ENCODE assay signal across 8 mouse cellular contexts in genomic region chr9:40799837-40800501, GRCm38 (mm10). TPM values are rescaled to one million over a fixed set of nuclear protein-coding genes. Genes with fewer than 3 reads are reported as not detected.
DNase-seq lines count a peak whose midpoint lies in the region; ATAC-seq and TF ChIP-seq lines count a peak whose summit lies in the region.

No protein-coding gene starts in this region.

- peak overlapping the region; percentile 93 for H3K9ac ChIP-seq in forebrain, embryonic 11.5 days (ENCODE audit: low read length)
- H3K9ac ChIP-seq in heart, embryonic 16.5 days (ENCODE audit: low read length), result peak overlapping the region; percentile 89
- H3K9ac ChIP-seq in neural tube, embryonic 14.5 days (replicated peaks; ENCODE audit: low read depth, low read length), result peak overlapping the region; percentile 84

- peak; percentile 16 for ATAC-seq in CD4-positive, CD25-positive, alpha-beta regulatory T cell, adult 4 months
- peak; percentile 50 for ATAC-seq in forebrain, embryonic 11.5 days (replicated peaks; ENCODE audit: low FRiP score)
- peak; percentile 12 for ATAC-seq in heart, embryonic 16.5 days (replicated peaks; ENCODE audit: extremely low read depth, insufficient read depth, low FRiP score)
- peak; percentile 47 for ATAC-seq in neural tube, embryonic 14.5 days (ENCODE audit: low read depth)

- peak overlapping the region; percentile 82 for H3K4me2 ChIP-seq in forebrain, embryonic 11.5 days (ENCODE audit: low read depth, low read length, severe bottlenecking)
- H3K4me2 ChIP-seq in heart, embryonic 16.5 days (ENCODE audit: low read depth, low read length), result peak overlapping the region; percentile 80
- H3K4me2 ChIP-seq in neural tube, embryonic 14.5 days (ENCODE audit: low read depth, low read length), result peak overlapping the region; percentile 92

- H3K27ac ChIP-seq in forebrain, embryonic 11.5 days (ENCODE audit: low read depth, low read length), result peak overlapping the region; percentile 95
- H3K27ac ChIP-seq in heart, embryonic 16.5 days (ENCODE audit: low read length), result peak overlapping the region; percentile 100
- H3K27ac ChIP-seq in neural tube, embryonic 14.5 days (ENCODE audit: low read depth, low read length), result peak overlapping the region; percentile 100

- no peaks in the 10 kb centered on the region for H3K27me3 ChIP-seq in forebrain, embryonic 11.5 days (ENCODE audit: control insufficient read depth, insufficient read depth, low read length)
- no peaks in the 10 kb centered on the region for H3K27me3 ChIP-seq in heart, embryonic 16.5 days (ENCODE audit: control insufficient read depth, insufficient read depth, low read length)
- no peaks in the 10 kb centered on the region for H3K27me3 ChIP-seq in neural tube, embryonic 14.5 days (ENCODE audit: control insufficient read depth, insufficient read depth, low read length)

- DNase-seq in c-Kit-negative CD71-positive TER-119-positive erythroid progenitor cells, embryonic 14.5 days (ENCODE audit: low read depth, low spot score), result peak; percentile 64
- DNase-seq in forebrain, embryonic 11.5 days (ENCODE audit: low spot score), result peak; percentile 82
- peak; percentile 86 to 92 for DNase-seq in kidney, postnatal 25 days
- peak; percentile 75 for DNase-seq in lung, adult 2 months
- peak; percentile 85 for DNase-seq in testis, postnatal 10 days (ENCODE audit: low spot score)

- H3K4me1 ChIP-seq in forebrain, embryonic 11.5 days (replicated peaks; ENCODE audit: control insufficient read depth, insufficient read depth, low read length), result peaks cover 2% of the 10 kb centered on the region; the same call in 1 of the 2 replicates
- H3K4me1 ChIP-seq in heart, embryonic 16.5 days (ENCODE audit: control insufficient read depth, insufficient read depth, low read length), result peaks cover 37% of the 10 kb centered on the region
- H3K4me1 ChIP-seq in lung, adult 2 months (ENCODE audit: control insufficient read depth, insufficient read depth, low read length), result peaks cover 9% of the 10 kb centered on the region
- H3K4me1 ChIP-seq in neural tube, embryonic 14.5 days (ENCODE audit: control insufficient read depth, insufficient read depth, low read length), result peaks cover 10% of the 10 kb centered on the region

- H3K9me3 ChIP-seq in forebrain, embryonic 11.5 days (ENCODE audit: control insufficient read depth, low read length), result no peaks in the 10 kb centered on the region
- no peaks in the 10 kb centered on the region for H3K9me3 ChIP-seq in heart, embryonic 16.5 days (replicated peaks; ENCODE audit: control insufficient read depth, low read length)
- no peaks in the 10 kb centered on the region for H3K9me3 ChIP-seq in neural tube, embryonic 14.5 days (ENCODE audit: control insufficient read depth, low read length)

- WGBS in forebrain, embryonic 11.5 days, result 3% methylated on average over 30 of the region's 30 CpGs
- under 1% methylated on average over 30 of the region's 30 CpGs for WGBS in heart, embryonic 16.5 days
- under 1% methylated on average over 30 of the region's 30 CpGs for WGBS in lung, adult 2 months
- under 1% methylated on average over 30 of the region's 30 CpGs for WGBS in neural tube, embryonic 14.5 days

- peak overlapping the region; percentile 100 for H3K4me3 ChIP-seq in forebrain, embryonic 11.5 days (ENCODE audit: low read depth, low read length)
- H3K4me3 ChIP-seq in heart, embryonic 16.5 days (ENCODE audit: low read length), result peak overlapping the region; percentile 60
- peak overlapping the region; percentile 91 for H3K4me3 ChIP-seq in lung, adult 2 months (replicated peaks; ENCODE audit: extremely low read depth, low read depth, low read length)
- H3K4me3 ChIP-seq in neural tube, embryonic 14.5 days (ENCODE audit: low read depth, low read length), result peak overlapping the region; percentile 94

- peak; percentile 78; the same call in 1 of the 2 replicates for TF ChIP-seq POLR2A in lung, adult 2 months (IDR thresholded peaks at IDR 0.05; ENCODE audit: borderline replicate concordance, extremely low read depth, low read depth, low read length)

- TF ChIP-seq CTCF in lung, adult 2 months (IDR thresholded peaks at IDR 0.05; ENCODE audit: insufficient read depth, low read length), result no peak

- peaks cover 2% of the 10 kb centered on the region; the same call in 1 of the 2 replicates for H3K36me3 ChIP-seq in forebrain, embryonic 11.5 days (ENCODE audit: control insufficient read depth, insufficient read depth, low read length)
- H3K36me3 ChIP-seq in heart, embryonic 16.5 days (ENCODE audit: control insufficient read depth, insufficient read depth), result peaks cover 15% of the 10 kb centered on the region
- peaks cover 6% of the 10 kb centered on the region for H3K36me3 ChIP-seq in neural tube, embryonic 14.5 days (ENCODE audit: control insufficient read depth, insufficient read depth, low read length)

RNA-seq across cellular contexts. Expression of gene Hspa8, which starts 0.8 kb away (rescaled TPM):
- polyA plus RNA-seq in CD4-positive, CD25-positive, alpha-beta regulatory T cell, adult 4 months (2017; shearing (Covaris generic)), result 1,000 to 10,000 TPM; 3,203 to 3,707 TPM
- polyA plus RNA-seq in forebrain, embryonic 11.5 days (2014; fragmentation: Nextera tagmentation; extraction: Ambion mirVana), result 3,498 and 3,614 TPM in 2 replicates
- polyA plus RNA-seq in heart, embryonic 16.5 days (2015; fragmentation: Nextera tagmentation; extraction: Ambion mirVana), result 2,017 and 2,064 TPM in 2 replicates
- 1,079 and 1,193 TPM in 2 replicates for polyA plus RNA-seq in lung, adult 2 months (2012; rRNA removed)
- polyA plus RNA-seq in neural tube, embryonic 14.5 days (2014; fragmentation: Nextera tagmentation; extraction: Ambion mirVana), result 2,884 and 3,125 TPM in 2 replicates

Comparison
In these comparisons a context has a peak if more than half of its experiments do, and no peak if none do; other contexts are left out.
1. Peak in every context shown above with its lines: DNase-seq, ATAC-seq, H3K4me3 ChIP-seq and H3K27ac ChIP-seq.